Mouse (Mus musculus): ENCODE measurements around the gene Pofut1. TPM values are rescaled to one million over a fixed set of nuclear protein-coding genes. Genes with fewer than 3 reads are reported as not detected.

The Pofut1 gene
- polyA plus RNA-seq, 1 experiment from 2014 or later = 9.0 TPM

DNA sequence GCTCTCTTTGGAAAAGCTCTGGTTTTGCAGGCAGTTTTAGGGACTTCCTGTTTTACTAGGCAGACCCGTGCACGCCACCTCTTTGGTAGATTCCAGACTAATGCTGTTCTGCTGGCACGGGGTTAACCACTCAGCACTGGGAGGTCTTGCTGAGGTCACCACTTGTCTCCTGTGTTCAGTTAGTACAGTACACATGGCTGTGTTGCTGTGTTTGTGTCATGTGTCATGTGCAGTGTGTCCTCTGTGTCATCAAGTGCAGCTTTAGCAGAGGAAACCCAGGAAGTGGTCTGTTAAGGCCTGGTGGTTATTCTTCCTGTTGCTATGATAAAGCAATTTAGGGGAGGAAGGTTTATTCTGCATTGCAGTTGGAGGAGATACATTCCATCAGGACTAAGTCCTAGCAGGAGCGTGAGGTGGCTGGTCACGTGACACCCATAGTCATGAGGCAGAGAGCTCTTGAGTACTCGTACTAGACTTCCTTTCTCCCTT, 26.5 kb upstream of the Pofut1 start:
- Histone ChIP-seq H3K4me3 (ENCODE audit: low read length) (no peak overlapping the region), H3K4me2 (replicated peaks; ENCODE audit: low read depth, low read length) (no peak overlapping the region), H3K4me1 (ENCODE audit: control insufficient read depth, insufficient read depth, low read length) (no peaks in the 10 kb centered on the region), H3K27me3 (ENCODE audit: control insufficient read depth, insufficient read depth, low read length) (no peaks in the 10 kb centered on the region), H3K27ac (ENCODE audit: low read depth, low read length) (no peak overlapping the region), H3K9ac (ENCODE audit: low read depth, low read length) (no peak overlapping the region), H3K36me3 (ENCODE audit: control insufficient read depth, insufficient read depth, low read length) (peaks cover under 1% of the 10 kb centered on the region; the same call in 1 of the 2 replicates), H3K9me3 (ENCODE audit: control insufficient read depth, low read length) (no peaks in the 10 kb centered on the region)
- 64% methylated on average over 6 of the region's 6 CpGs for WGBS
- no peak for ATAC-seq (ENCODE audit: low FRiP score, low TSS enrichment)

DNA sequence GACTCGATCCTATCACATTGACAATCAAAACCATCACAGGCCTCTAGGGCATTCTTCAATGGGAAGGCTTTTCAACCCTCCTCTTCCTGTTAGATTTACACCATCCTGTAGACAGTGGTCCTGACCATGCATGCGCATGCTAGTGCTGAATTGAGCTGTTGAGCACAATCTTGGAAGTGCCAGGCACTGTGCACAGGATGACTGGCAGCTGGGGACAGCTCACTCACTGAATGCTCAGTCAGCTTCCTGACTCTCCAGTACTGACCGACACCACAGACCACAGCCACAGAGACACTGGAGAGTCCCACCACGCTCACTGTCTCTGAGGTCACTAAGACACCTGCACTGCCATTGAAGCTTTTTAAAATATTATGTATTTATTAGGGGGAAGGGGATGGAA, 25.9 kb upstream of the Pofut1 start:
- Histone ChIP-seq H3K9me3 (ENCODE audit: control insufficient read depth, low read length) (no peaks in the 10 kb centered on the region), H3K4me2 (replicated peaks; ENCODE audit: low read depth, low read length) (no peak overlapping the region), H3K36me3 (ENCODE audit: control insufficient read depth, insufficient read depth, low read length) (no peaks in the 10 kb centered on the region), H3K27ac (ENCODE audit: low read depth, low read length) (no peak overlapping the region), H3K4me1 (ENCODE audit: control insufficient read depth, insufficient read depth, low read length) (no peaks in the 10 kb centered on the region), H3K27me3 (ENCODE audit: control insufficient read depth, insufficient read depth, low read length) (no peaks in the 10 kb centered on the region), H3K4me3 (ENCODE audit: low read length) (no peak overlapping the region), H3K9ac (ENCODE audit: low read depth, low read length) (no peak overlapping the region)
- WGBS = 85% methylated on average over 4 of the region's 4 CpGs
- no peak for ATAC-seq (ENCODE audit: low FRiP score, low TSS enrichment)

GRCm38 (mm10) chr2:153217826-153218340, 23.4 kb upstream of the Pofut1 start:
- Histone ChIP-seq H3K9me3 (ENCODE audit: control insufficient read depth, low read length) (no peaks in the 10 kb centered on the region), H3K4me2 (replicated peaks; ENCODE audit: low read depth, low read length) (no peak overlapping the region), H3K4me3 (ENCODE audit: low read length) (no peak overlapping the region), H3K27ac (ENCODE audit: low read depth, low read length) (no peak overlapping the region), H3K36me3 (ENCODE audit: control insufficient read depth, insufficient read depth, low read length) (no peaks in the 10 kb centered on the region), H3K4me1 (ENCODE audit: control insufficient read depth, insufficient read depth, low read length) (no peaks in the 10 kb centered on the region), H3K9ac (ENCODE audit: low read depth, low read length) (no peak overlapping the region), H3K27me3 (ENCODE audit: control insufficient read depth, insufficient read depth, low read length) (no peaks in the 10 kb centered on the region)
- ATAC-seq (ENCODE audit: low FRiP score, low TSS enrichment) = no peak
- WGBS = 91% methylated on average over 10 of the region's 10 CpGs

GRCm38 (mm10) chr2:153218516-153218915, 22.8 kb upstream of the Pofut1 start:
- H3K9me3 ChIP-seq (ENCODE audit: control insufficient read depth, low read length) = no peaks in the 10 kb centered on the region
- H3K36me3 ChIP-seq (ENCODE audit: control insufficient read depth, insufficient read depth, low read length) = no peaks in the 10 kb centered on the region
- H3K27me3 ChIP-seq (ENCODE audit: control insufficient read depth, insufficient read depth, low read length) = no peaks in the 10 kb centered on the region
- no peak overlapping the region for H3K4me2 ChIP-seq (replicated peaks; ENCODE audit: low read depth, low read length)
- 74% methylated on average over 3 of the region's 3 CpGs for WGBS
- ATAC-seq (ENCODE audit: low FRiP score, low TSS enrichment) = no peak
- H3K27ac ChIP-seq (ENCODE audit: low read depth, low read length) = no peak overlapping the region
- H3K4me3 ChIP-seq (ENCODE audit: low read length) = no peak overlapping the region
- no peaks in the 10 kb centered on the region for H3K4me1 ChIP-seq (ENCODE audit: control insufficient read depth, insufficient read depth, low read length)
- H3K9ac ChIP-seq (ENCODE audit: low read depth, low read length) = no peak overlapping the region

DNA sequence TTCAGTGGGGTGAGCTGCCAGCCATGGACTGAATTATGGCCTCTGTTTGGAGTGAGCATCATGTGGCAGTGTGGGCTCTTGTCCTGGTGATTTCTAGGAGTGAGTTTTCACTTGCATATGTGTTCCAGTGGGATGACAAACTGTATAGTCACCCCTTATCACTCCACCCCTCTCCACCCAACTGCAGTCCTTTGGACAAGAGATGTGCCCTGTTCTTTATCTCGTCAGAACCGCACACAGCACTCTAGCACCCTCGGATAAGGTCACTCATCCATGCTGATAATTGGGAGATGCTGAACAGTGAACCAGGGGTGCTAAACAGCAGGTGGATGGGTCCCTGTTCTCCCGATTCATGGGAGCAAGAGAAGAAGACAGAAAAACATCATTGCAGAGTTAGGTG, 19.7 kb upstream of the Pofut1 start:
- Histone ChIP-seq H3K4me3 (ENCODE audit: low read length) (no peak overlapping the region), H3K9me3 (ENCODE audit: control insufficient read depth, low read length) (no peaks in the 10 kb centered on the region), H3K4me1 (ENCODE audit: control insufficient read depth, insufficient read depth, low read length) (peaks cover 8% of the 10 kb centered on the region), H3K36me3 (ENCODE audit: control insufficient read depth, insufficient read depth, low read length) (no peaks in the 10 kb centered on the region), H3K27ac (ENCODE audit: low read depth, low read length) (no peak overlapping the region), H3K27me3 (ENCODE audit: control insufficient read depth, insufficient read depth, low read length) (no peaks in the 10 kb centered on the region), H3K9ac (ENCODE audit: low read depth, low read length) (no peak overlapping the region), H3K4me2 (replicated peaks; ENCODE audit: low read depth, low read length) (no peak overlapping the region)
- WGBS = 83% methylated on average over 4 of the region's 4 CpGs
- ATAC-seq (ENCODE audit: low FRiP score, low TSS enrichment) = no peak

DNA sequence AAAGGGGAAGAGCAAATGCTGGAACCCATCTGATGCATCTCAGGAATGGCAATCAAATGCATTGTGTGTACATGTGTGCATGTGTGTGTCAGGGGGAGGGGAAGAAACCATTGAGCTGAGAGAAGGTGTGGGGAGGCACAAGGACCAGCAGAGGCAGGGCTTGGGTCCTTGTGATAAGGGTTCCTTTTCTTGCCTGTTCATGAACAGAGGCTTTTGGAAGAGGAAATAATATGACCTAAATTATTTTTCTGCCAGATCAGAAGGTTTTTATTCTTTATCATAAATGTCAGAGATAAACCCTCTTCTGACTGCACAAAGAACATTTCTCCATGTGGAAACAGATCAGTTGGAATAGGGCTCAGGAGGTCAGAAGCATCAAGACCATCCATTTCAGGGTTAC, 19.2 kb upstream of the Pofut1 start:
- Histone ChIP-seq H3K27me3 (ENCODE audit: control insufficient read depth, insufficient read depth, low read length) (no peaks in the 10 kb centered on the region), H3K4me2 (replicated peaks; ENCODE audit: low read depth, low read length) (no peak overlapping the region), H3K36me3 (ENCODE audit: control insufficient read depth, insufficient read depth, low read length) (no peaks in the 10 kb centered on the region), H3K27ac (ENCODE audit: low read depth, low read length) (no peak overlapping the region), H3K9me3 (ENCODE audit: control insufficient read depth, low read length) (no peaks in the 10 kb centered on the region), H3K4me3 (ENCODE audit: low read length) (no peak overlapping the region), H3K4me1 (ENCODE audit: control insufficient read depth, insufficient read depth, low read length) (peaks cover 8% of the 10 kb centered on the region), H3K9ac (ENCODE audit: low read depth, low read length) (no peak overlapping the region)
- no peak for ATAC-seq (ENCODE audit: low FRiP score, low TSS enrichment)

DNA sequence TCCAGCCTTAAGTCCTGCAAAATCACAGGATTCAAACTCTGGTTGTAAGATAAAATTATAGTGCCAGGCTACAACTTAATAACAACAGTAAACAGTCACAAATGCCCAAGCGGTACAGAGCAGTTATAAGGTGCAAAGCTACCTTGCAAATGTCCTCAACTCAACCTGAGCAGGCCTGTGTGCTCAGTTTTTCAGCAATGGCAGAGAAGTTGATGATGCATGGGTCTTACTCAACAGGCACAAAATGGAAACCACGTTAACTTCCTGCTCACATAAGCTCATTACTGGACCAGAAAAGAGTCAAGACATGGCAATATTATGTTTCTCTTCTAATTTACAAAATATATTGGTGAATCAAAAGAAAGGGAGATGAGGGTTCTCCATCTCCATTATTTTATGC, 18.8 kb upstream of the Pofut1 start:
- 98% methylated on average over 2 of the region's 2 CpGs for WGBS
- no peaks in the 10 kb centered on the region for H3K9me3 ChIP-seq (ENCODE audit: control insufficient read depth, low read length)
- H3K36me3 ChIP-seq (ENCODE audit: control insufficient read depth, insufficient read depth, low read length) = no peaks in the 10 kb centered on the region
- peaks cover 8% of the 10 kb centered on the region for H3K4me1 ChIP-seq (ENCODE audit: control insufficient read depth, insufficient read depth, low read length)
- no peak for ATAC-seq (ENCODE audit: low FRiP score, low TSS enrichment)
- no peak overlapping the region for H3K9ac ChIP-seq (ENCODE audit: low read depth, low read length)
- no peak overlapping the region for H3K4me2 ChIP-seq (replicated peaks; ENCODE audit: low read depth, low read length)
- no peaks in the 10 kb centered on the region for H3K27me3 ChIP-seq (ENCODE audit: control insufficient read depth, insufficient read depth, low read length)
- H3K4me3 ChIP-seq (ENCODE audit: low read length) = no peak overlapping the region
- no peak overlapping the region for H3K27ac ChIP-seq (ENCODE audit: low read depth, low read length)

GRCm38 (mm10) chr2:153224946-153225594, 16.3 kb upstream of the Pofut1 start, which contains the start of gene Tspyl3:
TSS of gene Tspyl3 (minus strand) at chr2:153225441.
- ATAC-seq (ENCODE audit: low FRiP score, low TSS enrichment) = peak; percentile 79
- Histone ChIP-seq H3K36me3 (ENCODE audit: control insufficient read depth, insufficient read depth, low read length) (peaks cover 23% of the 10 kb centered on the region), H3K4me2 (replicated peaks; ENCODE audit: low read depth, low read length) (peak within 1 kb of the TSS; percentile 68), H3K27me3 (ENCODE audit: control insufficient read depth, insufficient read depth, low read length) (no peaks in the 10 kb centered on the region), H3K27ac (ENCODE audit: low read depth, low read length) (0 out of 2 replicates have a peak within 1 kb of the TSS, but pooled peaks have one; percentile 52), H3K4me1 (ENCODE audit: control insufficient read depth, insufficient read depth, low read length) (peaks cover 8% of the 10 kb centered on the region), H3K9me3 (ENCODE audit: control insufficient read depth, low read length) (no peaks in the 10 kb centered on the region), H3K9ac (ENCODE audit: low read depth, low read length) (peak within 1 kb of the TSS; percentile 68), H3K4me3 (ENCODE audit: low read length) (peak within 1 kb of the TSS; percentile 43)
- whole genome bisulfite sequencing = under 1% methylated on average over 31 of the region's 31 CpGs

- H3K9me3 ChIP-seq (ENCODE audit: control insufficient read depth, low read length) = no peaks in the 10 kb centered on the region
- 6% methylated on average over 3 of the region's 3 CpGs for WGBS
- H3K27me3 ChIP-seq (ENCODE audit: control insufficient read depth, insufficient read depth, low read length) = no peaks in the 10 kb centered on the region
- no peak overlapping the region for H3K27ac ChIP-seq (ENCODE audit: low read depth, low read length)
- no peak for ATAC-seq (ENCODE audit: low FRiP score, low TSS enrichment)
- H3K36me3 ChIP-seq (ENCODE audit: control insufficient read depth, insufficient read depth, low read length) = peaks cover 28% of the 10 kb centered on the region
- H3K9ac ChIP-seq (ENCODE audit: low read depth, low read length) = peak overlapping the region; percentile 68; the same call in 1 of the 2 replicates
- peak overlapping the region; percentile 43 for H3K4me3 ChIP-seq (ENCODE audit: low read length)
- H3K4me2 ChIP-seq (replicated peaks; ENCODE audit: low read depth, low read length) = peak overlapping the region; percentile 68
- H3K4me1 ChIP-seq (ENCODE audit: control insufficient read depth, insufficient read depth, low read length) = peaks cover 8% of the 10 kb centered on the region
Observed at GRCm38 (mm10) chr2:153225595-153225953, 15.8 kb upstream of the Pofut1 start.

All from kidney, embryonic 14.5 days (tissue).